Mouse (Mus musculus): ENCODE measurements around the gene Dennd2d. TPM values are rescaled to one million over a fixed set of nuclear protein-coding genes. Genes with fewer than 3 reads are reported as not detected.

Dennd2d gene
- polyA plus RNA-seq, 1 experiment from 2014 or later: 0.80 TPM

- no peaks in the 10 kb centered on the region for H3K9me3 ChIP-seq (replicated peaks; ENCODE audit: control insufficient read depth, low read length)
- H3K4me1 ChIP-seq (ENCODE audit: control insufficient read depth, insufficient read depth, low read length): no peaks in the 10 kb centered on the region
- 85% methylated on average over 2 of the region's 2 CpGs for WGBS
- DNase-seq (ENCODE audit: low spot score): no peak
- no peak overlapping the region for H3K27ac ChIP-seq (replicated peaks; ENCODE audit: low read depth, low read length)
- no peak overlapping the region for H3K4me3 ChIP-seq (ENCODE audit: low read depth, low read length)
- H3K36me3 ChIP-seq (replicated peaks; ENCODE audit: control insufficient read depth, insufficient read depth, low read depth, low read length): no peaks in the 10 kb centered on the region
- no peaks in the 10 kb centered on the region for H3K27me3 ChIP-seq (ENCODE audit: control insufficient read depth, insufficient read depth, low read length)
- H3K9ac ChIP-seq (replicated peaks; ENCODE audit: low read length): no peak overlapping the region
- no peak for ATAC-seq (replicated peaks; ENCODE audit: insufficient number of reproducible peaks, low FRiP score, low TSS enrichment, low read depth)
- no peak overlapping the region for H3K4me2 ChIP-seq (ENCODE audit: low read depth, low read length)
These were observed 18.3 kb downstream of the Dennd2d start for GRCm38 (mm10) chr3:106500510-106500909.

GRCm38 (mm10) chr3:106502892-106503291 lies 20.7 kb downstream of the Dennd2d start:
- Histone ChIP-seq H3K4me3 (ENCODE audit: low read depth, low read length) (no peak overlapping the region), H3K9me3 (replicated peaks; ENCODE audit: control insufficient read depth, low read length) (no peaks in the 10 kb centered on the region), H3K36me3 (replicated peaks; ENCODE audit: control insufficient read depth, insufficient read depth, low read depth, low read length) (no peaks in the 10 kb centered on the region), H3K9ac (replicated peaks; ENCODE audit: low read length) (no peak overlapping the region), H3K4me2 (ENCODE audit: low read depth, low read length) (no peak overlapping the region), H3K4me1 (ENCODE audit: control insufficient read depth, insufficient read depth, low read length) (no peaks in the 10 kb centered on the region), H3K27me3 (ENCODE audit: control insufficient read depth, insufficient read depth, low read length) (no peaks in the 10 kb centered on the region), H3K27ac (replicated peaks; ENCODE audit: low read depth, low read length) (no peak overlapping the region)
- ATAC-seq (replicated peaks; ENCODE audit: insufficient number of reproducible peaks, low FRiP score, low TSS enrichment, low read depth) (no peak), DNase-seq (ENCODE audit: low spot score) (no peak)
- WGBS: 90% methylated on average over 2 of the region's 2 CpGs

GRCm38 (mm10) chr3:106510669-106511068 lies 28.5 kb downstream of the Dennd2d start:
- Histone ChIP-seq H3K36me3 (replicated peaks; ENCODE audit: control insufficient read depth, insufficient read depth, low read depth, low read length) (no peaks in the 10 kb centered on the region), H3K27ac (replicated peaks; ENCODE audit: low read depth, low read length) (no peak overlapping the region), H3K4me2 (ENCODE audit: low read depth, low read length) (no peak overlapping the region), H3K27me3 (ENCODE audit: control insufficient read depth, insufficient read depth, low read length) (no peaks in the 10 kb centered on the region), H3K9ac (replicated peaks; ENCODE audit: low read length) (no peak overlapping the region), H3K4me3 (ENCODE audit: low read depth, low read length) (no peak overlapping the region), H3K9me3 (replicated peaks; ENCODE audit: control insufficient read depth, low read length) (no peaks in the 10 kb centered on the region), H3K4me1 (ENCODE audit: control insufficient read depth, insufficient read depth, low read length) (no peaks in the 10 kb centered on the region)
- DNase-seq (ENCODE audit: low spot score) (no peak), ATAC-seq (replicated peaks; ENCODE audit: insufficient number of reproducible peaks, low FRiP score, low TSS enrichment, low read depth) (no peak)
- 86% methylated on average over 1 of the region's 1 CpGs for WGBS

- WGBS: 91% methylated on average over 6 of the region's 6 CpGs
- Histone ChIP-seq H3K9me3 (replicated peaks; ENCODE audit: control insufficient read depth, low read length) (no peaks in the 10 kb centered on the region), H3K27ac (replicated peaks; ENCODE audit: low read depth, low read length) (no peak overlapping the region), H3K27me3 (ENCODE audit: control insufficient read depth, insufficient read depth, low read length) (no peaks in the 10 kb centered on the region), H3K9ac (replicated peaks; ENCODE audit: low read length) (no peak overlapping the region), H3K4me1 (ENCODE audit: control insufficient read depth, insufficient read depth, low read length) (no peaks in the 10 kb centered on the region), H3K4me3 (ENCODE audit: low read depth, low read length) (no peak overlapping the region), H3K4me2 (ENCODE audit: low read depth, low read length) (no peak overlapping the region), H3K36me3 (replicated peaks; ENCODE audit: control insufficient read depth, insufficient read depth, low read depth, low read length) (no peaks in the 10 kb centered on the region)
- no peak for DNase-seq (ENCODE audit: low spot score)
- no peak for ATAC-seq (replicated peaks; ENCODE audit: insufficient number of reproducible peaks, low FRiP score, low TSS enrichment, low read depth)
These were observed 32.8 kb downstream of the Dennd2d start for GRCm38 (mm10) chr3:106515016-106515415.

- DNase-seq (ENCODE audit: low spot score): no peak
- Histone ChIP-seq H3K4me1 (ENCODE audit: control insufficient read depth, insufficient read depth, low read length) (no peaks in the 10 kb centered on the region), H3K9me3 (replicated peaks; ENCODE audit: control insufficient read depth, low read length) (no peaks in the 10 kb centered on the region), H3K9ac (replicated peaks; ENCODE audit: low read length) (no peak overlapping the region), H3K4me2 (ENCODE audit: low read depth, low read length) (no peak overlapping the region), H3K27me3 (ENCODE audit: control insufficient read depth, insufficient read depth, low read length) (no peaks in the 10 kb centered on the region), H3K27ac (replicated peaks; ENCODE audit: low read depth, low read length) (no peak overlapping the region), H3K36me3 (replicated peaks; ENCODE audit: control insufficient read depth, insufficient read depth, low read depth, low read length) (no peaks in the 10 kb centered on the region), H3K4me3 (ENCODE audit: low read depth, low read length) (no peak overlapping the region)
- ATAC-seq (replicated peaks; ENCODE audit: insufficient number of reproducible peaks, low FRiP score, low TSS enrichment, low read depth): no peak
- WGBS: 97% methylated on average over 1 of the region's 1 CpGs
These were observed 40.5 kb downstream of the Dennd2d start for GRCm38 (mm10) chr3:106522730-106523129.

- 81% methylated on average over 2 of the region's 2 CpGs for WGBS
These were observed 44.2 kb downstream of the Dennd2d start for GRCm38 (mm10) chr3:106526411-106526810.

GRCm38 (mm10) chr3:106528032-106528431 lies 45.8 kb downstream of the Dennd2d start:
- H3K36me3 ChIP-seq (replicated peaks; ENCODE audit: control insufficient read depth, insufficient read depth, low read depth, low read length): no peaks in the 10 kb centered on the region
- no peak overlapping the region for H3K4me2 ChIP-seq (ENCODE audit: low read depth, low read length)
- 90% methylated on average over 2 of the region's 2 CpGs for WGBS
- H3K9ac ChIP-seq (replicated peaks; ENCODE audit: low read length): no peak overlapping the region
- no peak overlapping the region for H3K27ac ChIP-seq (replicated peaks; ENCODE audit: low read depth, low read length)
- DNase-seq (ENCODE audit: low spot score): no peak
- ATAC-seq (replicated peaks; ENCODE audit: insufficient number of reproducible peaks, low FRiP score, low TSS enrichment, low read depth): no peak
- no peak overlapping the region for H3K4me3 ChIP-seq (ENCODE audit: low read depth, low read length)
- H3K9me3 ChIP-seq (replicated peaks; ENCODE audit: control insufficient read depth, low read length): no peaks in the 10 kb centered on the region
- no peaks in the 10 kb centered on the region for H3K4me1 ChIP-seq (ENCODE audit: control insufficient read depth, insufficient read depth, low read length)
- no peaks in the 10 kb centered on the region for H3K27me3 ChIP-seq (ENCODE audit: control insufficient read depth, insufficient read depth, low read length)

More at GRCm38 (mm10) chr3:106526411-106526810, 44.2 kb downstream of the Dennd2d start:
- Histone ChIP-seq H3K9me3 (replicated peaks; ENCODE audit: control insufficient read depth, low read length) (no peaks in the 10 kb centered on the region), H3K27me3 (ENCODE audit: control insufficient read depth, insufficient read depth, low read length) (no peaks in the 10 kb centered on the region), H3K4me1 (ENCODE audit: control insufficient read depth, insufficient read depth, low read length) (no peaks in the 10 kb centered on the region), H3K36me3 (replicated peaks; ENCODE audit: control insufficient read depth, insufficient read depth, low read depth, low read length) (no peaks in the 10 kb centered on the region), H3K4me3 (ENCODE audit: low read depth, low read length) (no peak overlapping the region), H3K27ac (replicated peaks; ENCODE audit: low read depth, low read length) (no peak overlapping the region), H3K4me2 (ENCODE audit: low read depth, low read length) (no peak overlapping the region), H3K9ac (replicated peaks; ENCODE audit: low read length) (no peak overlapping the region)
- ATAC-seq (replicated peaks; ENCODE audit: insufficient number of reproducible peaks, low FRiP score, low TSS enrichment, low read depth): no peak
- DNase-seq (ENCODE audit: low spot score): no peak

- Histone ChIP-seq H3K9me3 (replicated peaks; ENCODE audit: control insufficient read depth, low read length) (no peaks in the 10 kb centered on the region), H3K4me3 (ENCODE audit: low read depth, low read length) (no peak overlapping the region), H3K27me3 (ENCODE audit: control insufficient read depth, insufficient read depth, low read length) (no peaks in the 10 kb centered on the region), H3K9ac (replicated peaks; ENCODE audit: low read length) (no peak overlapping the region), H3K27ac (replicated peaks; ENCODE audit: low read depth, low read length) (no peak overlapping the region), H3K36me3 (replicated peaks; ENCODE audit: control insufficient read depth, insufficient read depth, low read depth, low read length) (no peaks in the 10 kb centered on the region), H3K4me1 (ENCODE audit: control insufficient read depth, insufficient read depth, low read length) (no peaks in the 10 kb centered on the region), H3K4me2 (ENCODE audit: low read depth, low read length) (no peak overlapping the region)
- WGBS: 90% methylated on average over 2 of the region's 2 CpGs
- no peak for DNase-seq (ENCODE audit: low spot score)
- ATAC-seq (replicated peaks; ENCODE audit: insufficient number of reproducible peaks, low FRiP score, low TSS enrichment, low read depth): no peak
These were observed 51.1 kb downstream of the Dennd2d start for GRCm38 (mm10) chr3:106533277-106533676.
